Mouse (Mus musculus) left cerebral cortex, adult 8-10 months (tissue): ENCODE results near the gene Fbxo24. TPM values are rescaled to one million over a fixed set of nuclear protein-coding genes. Genes with fewer than 3 reads are reported as not detected.

Experiments used
- DNase-seq, 2 experiments: peaks; one replicate each; pipeline ENCODE4 v3.0.0; 2022; ENCODE audit warnings: low spot score in 2 of 2
- total RNA-seq, 4 experiments: library from RNA; stranded (reverse); gene quantifications; 2 replicates each; pipeline ENCODE4 v1.2.4; 2022

Gene Fbxo24
- total RNA-seq, 4 experiments from 2014 or later, result 0.16 to 0.28 (median 0.20) TPM

GRCm38 (mm10) chr5:137566416-137566815 is 62.4 kb downstream of the Fbxo24 start:
- no peak for DNase-seq

- DNase-seq, result no peak
These were observed 63.1 kb downstream of the Fbxo24 start for GRCm38 (mm10) chr5:137565744-137566143.

- peak in 1 of 2 experiments; percentile 60 for DNase-seq
These were observed 65.8 kb downstream of the Fbxo24 start for GRCm38 (mm10) chr5:137562965-137563364.

Other genes starting within 250 kb of the Fbxo24 start
- gene Zan, start 151.9 kb downstream of the Fbxo24 start, total RNA-seq, result under 1 TPM; 0.20 to 0.53 (median 0.29) TPM
- gene Pop7, start 126.5 kb downstream of the Fbxo24 start, total RNA-seq, result 10 to 100 TPM; 32.3 to 34.8 (median 32.8) TPM
- gene Gigyf1, start 110.5 kb downstream of the Fbxo24 start, total RNA-seq, result 10 to 100 TPM; 62.1 to 65.2 (median 63.5) TPM
- not detected for gene Epo, start 95.8 kb downstream of the Fbxo24 start, total RNA-seq
- 100 to 1,000 TPM; 654 to 672 (median 660) TPM for gene Gnb2, start 95.5 kb downstream of the Fbxo24 start, total RNA-seq
- gene Actl6b, start 75.5 kb downstream of the Fbxo24 start, total RNA-seq, result 100 to 1,000 TPM; 111 to 119 (median 113) TPM
- 10 to 100 TPM; 10.7 to 16.2 (median 12.7) TPM for gene Tfr2, start 59.2 kb downstream of the Fbxo24 start, total RNA-seq
- 10 to 100 TPM; 18.6 to 29.9 (median 21.4) TPM for gene Mospd3, start 27.9 kb downstream of the Fbxo24 start, total RNA-seq
- gene Pcolce, start 15.2 kb downstream of the Fbxo24 start, total RNA-seq, result 10 to 100 TPM; 12.8 to 14.6 (median 13.8) TPM
- gene Lrch4, start 119 bp upstream of the Fbxo24 start, total RNA-seq, result 10 to 100 TPM in 3 of 4 experiments, 1 to 10 TPM in 1; 9.5 to 18.0 (median 16.0) TPM
- gene Gm20605, start 173 bp upstream of the Fbxo24 start, total RNA-seq, result 10 to 100 TPM in 1 of 4 experiments, 1 to 10 TPM in 3; 5.6 to 11.5 (median 8.8) TPM
- gene Sap25, start 12.3 kb upstream of the Fbxo24 start, total RNA-seq, result 1 to 10 TPM in 3 of 4 experiments, under 1 TPM in 1; 0.91 to 5.9 (median 3.5) TPM
- gene Irs3, start 16.7 kb upstream of the Fbxo24 start, total RNA-seq, result under 1 TPM in 2 of 4 experiments, not detected in 2; 0.18 to 0.26 TPM
- 10 to 100 TPM; 50.0 to 54.8 (median 51.4) TPM for gene Agfg2, start 55.7 kb upstream of the Fbxo24 start, total RNA-seq
- 10 to 100 TPM; 76.3 to 78.9 (median 77.7) TPM for gene Nyap1, start 112.6 kb upstream of the Fbxo24 start, total RNA-seq
- 100 to 1,000 TPM; 149 to 216 (median 162) TPM for gene Tsc22d4, start 116.7 kb upstream of the Fbxo24 start, total RNA-seq
- 10 to 100 TPM; 14.5 to 20.2 (median 15.9) TPM for gene Ppp1r35, start 149.8 kb upstream of the Fbxo24 start, total RNA-seq
- gene Mepce, start 158.7 kb upstream of the Fbxo24 start, total RNA-seq, result 10 to 100 TPM; 42.8 to 57.8 (median 45.5) TPM
- gene Zcwpw1, start 158.8 kb upstream of the Fbxo24 start, total RNA-seq, result 1 to 10 TPM; 5.9 to 8.7 (median 7.8) TPM
- gene Pilra, start 207.3 kb upstream of the Fbxo24 start, total RNA-seq, result 1 to 10 TPM in 3 of 4 experiments, under 1 TPM in 1; 0.91 to 2.6 (median 1.8) TPM
- gene Pilrb1, start 229.1 kb upstream of the Fbxo24 start, total RNA-seq, result not detected
- gene Pilrb2, start 242.8 kb upstream of the Fbxo24 start, total RNA-seq, result not detected